Mouse (Mus musculus) small intestine, adult 2 months (tissue): ENCODE data around the gene Kctd6. TPM values are rescaled to one million over a fixed set of nuclear protein-coding genes. Genes with fewer than 3 reads are reported as not detected.

Source experiments
- H3K27ac ChIP-seq: fragments of 200-500 bp; 2 replicates; pipeline ENCODE4 v1.5.1; 2012; ENCODE audit warnings: low read depth, low read length, control low read depth, inconsistent platforms; ENCODE audit not compliant: insufficient read depth
- H3K27me3 ChIP-seq: fragments of 200-500 bp; 2 replicates; pipeline ENCODE4 v1.6.1; 2012; ENCODE audit warnings: mild to moderate bottlenecking, moderate library complexity, low read length, inconsistent platforms; ENCODE audit not compliant: control insufficient read depth, insufficient read depth
- H3K36me3 ChIP-seq: fragments of 200-500 bp; 2 replicates; pipeline ENCODE4 v1.6.1; 2012; ENCODE audit warnings: mild to moderate bottlenecking, low read length, control low read depth, inconsistent platforms; ENCODE audit not compliant: control insufficient read depth, insufficient read depth
- H3K4me1 ChIP-seq: fragments of 200-500 bp; 2 replicates; pipeline ENCODE4 v1.6.1; 2012; ENCODE audit warnings: low read length, inconsistent platforms, mixed read lengths; ENCODE audit not compliant: control insufficient read depth, insufficient read depth, insufficient read length
- H3K4me3 ChIP-seq: fragments of 200-500 bp; 2 replicates; pipeline ENCODE4 v1.5.1; 2012; ENCODE audit warnings: low read depth, mild to moderate bottlenecking, control low read depth, inconsistent platforms, low read length, moderate library complexity
- CTCF ChIP-seq: fragments of 200-500 bp; IDR thresholded peaks from 2 replicates; pipeline ENCODE4 v1.5.1; 2012; ENCODE audit warnings: low read depth, mild to moderate bottlenecking, control low read depth, inconsistent platforms, low read length, moderate library complexity, mixed read lengths; ENCODE audit not compliant: insufficient replicate concordance, insufficient read length; ENCODE audit errors: extremely low read depth
- POLR2A ChIP-seq: fragments of 200-500 bp; IDR thresholded peaks from 2 replicates; pipeline ENCODE4 v1.6.1; 2012; ENCODE audit warnings: low read depth, mild to moderate bottlenecking, control low read depth, inconsistent platforms, low read length, moderate library complexity
- WGBS: fragments of 180-500 bp; shearing (Covaris S2); methylation state at CpG from one replicate; pipeline ENCODE4 v1.1.7; 2018; 5-methylcytosine and 5-hydroxymethylcytosine counted together
- polyA plus RNA-seq: library from polyadenylated mRNA; depleted of rRNA; stranded (reverse); fragments of >200 nt; gene quantifications from 2 replicates; pipeline ENCODE4 v1.2.3, GENCODE M21; 2012

Gene Kctd6
- polyA plus RNA-seq, 1 experiment, result 5.7 TPM

DNA sequence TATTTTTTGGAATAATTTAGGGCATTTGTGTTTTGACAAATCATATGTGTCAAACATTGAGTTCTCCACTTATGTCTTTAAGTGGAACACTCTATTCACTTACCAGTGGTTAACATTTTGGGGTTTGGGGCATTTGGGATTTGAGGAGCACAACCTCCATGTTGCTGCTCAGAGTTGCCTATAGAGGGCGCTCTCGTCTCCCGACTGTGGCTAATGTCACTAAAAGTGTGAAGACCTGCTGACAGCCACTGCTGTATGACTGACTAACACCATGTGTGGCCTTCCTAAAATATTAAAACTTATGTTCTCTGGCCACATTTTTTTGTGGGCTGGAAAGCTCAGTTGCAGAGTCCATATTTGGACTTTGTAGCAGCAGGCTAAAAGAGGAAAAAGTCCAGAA lies 30.6 kb upstream of the Kctd6 start:
- no peaks in the 10 kb centered on the region for H3K27me3 ChIP-seq
- H3K4me1 ChIP-seq, result no peaks in the 10 kb centered on the region
- H3K4me3 ChIP-seq, result no peak overlapping the region
- H3K27ac ChIP-seq, result no peak overlapping the region
- TF ChIP-seq POLR2A, result no peak
- peak; percentile 33; the same call in 1 of the 2 replicates for TF ChIP-seq CTCF
- 60% methylated on average over 3 of the region's 3 CpGs for WGBS
- H3K36me3 ChIP-seq, result no peaks in the 10 kb centered on the region

DNA sequence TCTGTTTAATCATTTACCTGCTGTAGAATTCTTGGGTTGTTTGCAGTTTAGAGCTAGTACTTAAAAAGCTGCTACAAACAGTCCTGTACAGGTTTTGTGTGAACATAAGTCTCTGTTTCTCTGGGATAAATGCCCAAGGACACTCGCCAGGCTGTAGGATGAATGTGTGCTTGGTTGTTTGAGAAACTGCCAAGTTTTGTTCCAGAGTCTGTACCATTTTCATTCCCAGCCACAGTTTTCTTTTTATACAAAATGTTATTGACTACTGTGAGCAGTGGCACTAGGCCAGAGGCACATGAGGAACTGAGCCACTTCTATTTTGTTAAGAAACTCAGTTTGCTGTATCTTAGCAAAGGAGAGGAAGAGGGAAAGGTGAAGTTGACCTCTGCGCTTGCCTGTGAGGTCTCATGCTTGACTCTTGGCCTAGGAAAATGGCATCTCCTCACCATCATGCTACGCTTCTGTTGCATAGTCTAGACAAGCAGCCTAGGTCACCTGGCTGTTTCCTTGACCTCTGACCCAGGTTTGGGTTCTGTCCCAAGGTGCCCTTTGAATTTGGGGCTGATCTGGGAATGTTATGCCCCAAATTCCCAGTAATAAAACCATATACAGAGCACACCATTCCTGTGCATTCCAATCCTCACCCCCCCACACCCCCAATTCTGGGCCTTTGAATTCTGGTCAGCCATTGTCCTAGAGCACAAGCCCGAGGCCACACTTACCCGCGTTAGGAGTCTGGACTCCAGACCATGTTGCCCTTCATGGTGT lies 27.5 kb upstream of the Kctd6 start:
- Histone ChIP-seq H3K36me3 (no peaks in the 10 kb centered on the region), H3K4me3 (no peak overlapping the region), H3K27ac (no peak overlapping the region), H3K27me3 (no peaks in the 10 kb centered on the region), H3K4me1 (peaks cover 2% of the 10 kb centered on the region; the same call in 1 of the 2 replicates)
- TF ChIP-seq POLR2A (no peak), CTCF (no peak)
- WGBS, result 88% methylated on average over 6 of the region's 6 CpGs

DNA sequence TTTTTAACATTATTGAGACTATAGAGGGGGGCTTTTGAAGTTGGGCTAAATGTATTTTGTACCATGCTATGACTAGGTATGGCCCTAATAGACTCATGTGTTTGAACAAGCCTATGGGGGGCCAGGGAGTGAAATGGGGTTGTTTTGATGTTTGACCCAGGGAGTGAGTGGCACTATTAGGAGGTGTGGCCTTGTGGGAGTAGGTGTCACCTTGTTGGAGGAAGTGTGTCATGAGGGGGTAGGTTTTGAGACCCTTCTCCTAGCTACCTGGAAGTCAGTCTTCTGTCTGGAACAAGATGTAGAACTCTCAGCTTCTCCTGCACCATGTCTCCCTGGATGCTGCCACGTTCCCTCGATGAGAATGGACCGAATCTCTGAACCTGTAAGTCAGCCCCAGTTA lies 23.4 kb upstream of the Kctd6 start:
- Histone ChIP-seq H3K4me1 (peaks cover 6% of the 10 kb centered on the region; the same call in 1 of the 2 replicates), H3K27ac (no peak overlapping the region), H3K4me3 (no peak overlapping the region), H3K27me3 (no peaks in the 10 kb centered on the region), H3K36me3 (no peaks in the 10 kb centered on the region)
- WGBS, result 97% methylated on average over 3 of the region's 3 CpGs
- no peak for TF ChIP-seq CTCF
- TF ChIP-seq POLR2A, result no peak

DNA sequence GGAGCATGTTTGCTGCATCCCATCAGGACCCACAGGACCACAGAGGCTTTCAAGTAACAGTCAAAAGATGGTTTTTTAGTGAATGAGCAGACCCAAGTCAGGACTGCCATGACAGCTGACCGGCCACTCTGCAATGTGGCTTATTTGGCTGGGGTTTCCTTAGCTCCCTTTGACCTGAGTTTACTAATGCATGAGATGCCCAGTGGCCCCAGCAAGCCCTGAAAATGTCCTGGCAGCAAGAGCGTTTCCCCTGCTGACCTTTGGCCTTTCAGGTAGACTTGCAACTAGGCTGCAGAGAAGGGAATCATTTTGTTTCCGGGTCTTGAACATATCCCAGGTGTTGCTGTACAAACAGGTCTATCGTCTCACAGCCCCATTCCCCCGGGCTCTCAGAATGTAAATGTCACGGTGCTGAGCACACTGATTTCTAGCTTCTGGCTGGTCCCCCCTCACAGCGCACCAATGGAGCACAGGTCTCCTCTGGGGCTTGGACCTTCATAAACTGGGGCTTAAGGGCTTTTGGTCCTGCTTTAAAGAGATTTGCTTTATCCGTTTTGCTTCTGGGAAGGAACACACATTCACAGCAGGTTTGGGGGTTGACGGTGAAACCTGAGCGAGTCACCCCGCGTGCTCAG lies 22.5 kb upstream of the Kctd6 start:
- TF ChIP-seq CTCF, result no peak
- no peak for TF ChIP-seq POLR2A
- H3K36me3 ChIP-seq, result no peaks in the 10 kb centered on the region
- WGBS, result 53% methylated on average over 12 of the region's 12 CpGs
- no peak overlapping the region for H3K27ac ChIP-seq
- no peak overlapping the region for H3K4me3 ChIP-seq
- H3K4me1 ChIP-seq, result peaks cover 6% of the 10 kb centered on the region; the same call in 1 of the 2 replicates
- H3K27me3 ChIP-seq, result no peaks in the 10 kb centered on the region

DNA sequence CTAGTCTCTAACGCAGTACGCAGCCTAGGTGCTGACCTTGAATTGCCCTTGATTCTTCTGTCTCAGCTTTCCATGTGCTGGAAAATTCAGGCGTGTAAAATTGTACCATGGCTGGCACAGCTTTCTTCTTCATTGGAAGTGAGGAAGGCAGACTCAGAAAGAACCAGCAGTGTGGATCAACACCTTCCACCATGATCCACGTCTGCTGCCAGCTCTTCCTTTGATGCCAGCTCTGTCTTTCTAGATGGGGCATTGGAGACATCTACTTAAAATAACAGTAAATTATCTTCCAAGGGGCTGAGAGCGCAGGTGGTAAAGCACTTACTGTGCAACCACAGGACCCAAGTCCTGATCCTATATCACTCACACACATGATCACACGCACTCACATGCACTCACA lies 21.2 kb upstream of the Kctd6 start:
- H3K36me3 ChIP-seq, result no peaks in the 10 kb centered on the region
- no peak for TF ChIP-seq CTCF
- WGBS, result 92% methylated on average over 6 of the region's 6 CpGs
- H3K27ac ChIP-seq, result no peak overlapping the region
- peaks cover 6% of the 10 kb centered on the region; the same call in 1 of the 2 replicates for H3K4me1 ChIP-seq
- no peak overlapping the region for H3K4me3 ChIP-seq
- H3K27me3 ChIP-seq, result no peaks in the 10 kb centered on the region

DNA sequence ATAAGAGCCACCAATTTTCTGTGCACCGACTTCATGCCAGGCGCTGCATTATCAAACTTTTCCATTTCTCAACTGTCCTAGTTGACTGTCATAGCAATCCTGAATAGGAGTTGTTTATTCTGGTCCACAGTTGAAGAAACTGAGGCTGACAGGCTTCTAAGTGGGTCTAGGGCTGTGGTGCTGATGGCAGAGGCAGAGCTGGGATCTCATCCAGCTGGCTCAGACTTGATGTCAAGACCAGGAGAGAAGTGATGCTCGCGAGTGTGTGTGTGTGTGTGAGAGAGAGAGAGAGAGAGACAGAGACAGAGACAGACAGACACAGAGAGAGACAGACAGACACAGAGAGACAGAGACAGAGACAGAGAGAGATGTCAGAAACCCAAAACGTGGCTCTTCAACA lies 13.2 kb upstream of the Kctd6 start:
- Histone ChIP-seq H3K27ac (no peak overlapping the region), H3K4me1 (no peaks in the 10 kb centered on the region), H3K4me3 (no peak overlapping the region), H3K27me3 (no peaks in the 10 kb centered on the region), H3K36me3 (no peaks in the 10 kb centered on the region)
- 69% methylated on average over 5 of the region's 5 CpGs for WGBS
- no peak for TF ChIP-seq CTCF
- TF ChIP-seq POLR2A, result no peak

DNA sequence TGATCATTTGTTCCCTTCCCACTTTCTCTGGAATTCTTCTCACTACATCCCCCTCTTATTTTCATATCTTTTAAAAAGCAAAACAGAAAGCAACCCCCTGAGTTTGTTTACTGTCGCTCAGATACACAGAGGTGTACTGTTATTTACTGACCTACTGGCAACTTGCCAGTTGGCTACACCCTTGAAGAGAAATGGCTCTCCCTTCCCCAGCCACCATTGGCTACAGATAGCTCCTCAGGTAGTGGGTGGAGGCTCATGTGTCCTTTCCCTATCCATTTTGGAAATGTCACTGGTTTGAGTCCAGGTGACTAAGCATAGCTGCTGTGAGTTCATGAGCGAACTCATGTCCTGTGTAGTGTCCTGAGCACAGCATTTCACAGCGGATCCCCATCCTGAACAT lies 12.2 kb upstream of the Kctd6 start:
- Histone ChIP-seq H3K27ac (no peak overlapping the region), H3K27me3 (no peaks in the 10 kb centered on the region), H3K36me3 (no peaks in the 10 kb centered on the region), H3K4me3 (no peak overlapping the region), H3K4me1 (no peaks in the 10 kb centered on the region)
- WGBS, result 50% methylated on average over 3 of the region's 3 CpGs
- no peak for TF ChIP-seq POLR2A
- TF ChIP-seq CTCF, result no peak
